Mouse (Mus musculus): ENCODE measurements around the gene Ube2q2. TPM values are rescaled to one million over a fixed set of nuclear protein-coding genes. Genes with fewer than 3 reads are reported as not detected.

Ube2q2 gene
- polyA plus RNA-seq, 1 experiment, result not detected

DNA sequence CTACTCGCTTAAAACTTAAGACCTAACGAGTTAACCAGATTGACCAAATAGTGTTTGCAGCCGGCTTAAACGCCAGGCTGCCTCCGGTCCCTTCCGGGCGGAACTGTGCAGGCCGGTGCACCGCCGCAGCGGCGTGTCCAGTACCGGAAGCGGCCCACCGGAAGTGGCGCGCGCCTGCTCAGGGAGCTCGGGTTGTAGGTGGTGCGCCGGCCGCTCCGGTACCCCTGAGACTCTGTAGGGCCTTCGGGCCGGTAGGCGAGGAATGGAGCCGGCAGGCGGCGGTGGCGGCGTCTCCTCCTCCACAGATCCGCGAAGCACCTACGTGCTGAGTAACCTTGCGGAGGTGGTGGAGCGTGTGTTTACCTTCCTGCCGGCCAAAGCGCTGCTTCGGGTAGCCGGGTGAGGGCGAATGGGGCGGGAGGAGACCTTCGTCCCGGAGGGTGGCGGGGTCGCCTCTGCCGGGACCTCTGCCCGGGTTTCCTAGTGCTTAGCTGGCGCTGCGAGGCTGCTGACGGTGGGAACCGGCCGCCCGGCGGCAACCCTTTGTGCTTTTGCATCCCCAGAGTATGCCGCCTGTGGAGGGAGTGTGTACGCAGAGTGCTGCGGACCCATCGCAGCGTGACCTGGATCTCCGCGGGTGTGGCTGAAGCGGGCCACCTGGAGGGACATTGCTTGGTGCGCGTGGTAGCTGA, 60.3 kb downstream of the Ube2q2 start, which contains the start of gene Fbxo22:
TSS of gene Fbxo22 (plus strand) at position 136 of the 692 bp plus-strand sequence.
- TF ChIP-seq POLR2A (IDR thresholded peaks at IDR 0.05; ENCODE audit: insufficient read depth, low read depth, low read length) (peak; percentile 81), CTCF (IDR thresholded peaks at IDR 0.05; ENCODE audit: insufficient read depth, low read depth, low read length) (0 out of 2 replicates have a peak, but pooled peaks have one; percentile 16)

DNA sequence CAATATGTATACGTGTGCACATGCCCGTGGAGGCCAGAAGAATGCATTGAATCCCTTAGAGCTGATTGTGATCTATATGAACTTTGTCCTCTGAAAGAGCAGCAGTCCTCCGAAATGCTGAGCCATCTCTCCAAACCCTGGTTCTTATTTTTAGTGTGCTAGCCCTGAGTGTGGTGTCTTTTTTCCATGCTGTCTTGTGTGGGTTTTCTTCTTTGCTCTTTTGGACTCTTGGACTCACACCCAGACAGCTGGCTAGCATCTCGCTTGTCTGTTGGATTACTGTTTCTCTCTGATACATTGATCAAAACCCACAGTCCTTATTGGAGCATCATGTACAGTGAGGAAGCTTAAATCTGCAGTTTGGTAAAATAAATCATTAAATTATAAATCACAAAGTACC, 63.0 kb downstream of the Ube2q2 start:
- Histone ChIP-seq H3K4me3 (ENCODE audit: insufficient read depth, low read depth, low read length) (no peak overlapping the region), H3K4me1 (ENCODE audit: control insufficient read depth, insufficient read depth, low read length) (peaks cover 4% of the 10 kb centered on the region; the same call in 1 of the 2 replicates), H3K27ac (ENCODE audit: insufficient read depth, low read depth, low read length) (no peak overlapping the region)
- TF ChIP-seq POLR2A (IDR thresholded peaks at IDR 0.05; ENCODE audit: insufficient read depth, low read depth, low read length) (no peak), CTCF (IDR thresholded peaks at IDR 0.05; ENCODE audit: insufficient read depth, low read depth, low read length) (no peak)
- 79% methylated on average over 4 of the region's 4 CpGs for WGBS

More for the DNA sequence above, 60.3 kb downstream of the Ube2q2 start, which contains the start of gene Fbxo22:
- H3K4me1 ChIP-seq (ENCODE audit: control insufficient read depth, insufficient read depth, low read length), result peaks cover 4% of the 10 kb centered on the region; the same call in 1 of the 2 replicates
- under 1% methylated on average over 65 of the region's 65 CpGs for WGBS
- peak within 1 kb of the TSS; percentile 43; the same call in 1 of the 2 replicates for H3K27ac ChIP-seq (ENCODE audit: insufficient read depth, low read depth, low read length)
- H3K4me3 ChIP-seq (ENCODE audit: insufficient read depth, low read depth, low read length), result peak within 1 kb of the TSS; percentile 74

DNA sequence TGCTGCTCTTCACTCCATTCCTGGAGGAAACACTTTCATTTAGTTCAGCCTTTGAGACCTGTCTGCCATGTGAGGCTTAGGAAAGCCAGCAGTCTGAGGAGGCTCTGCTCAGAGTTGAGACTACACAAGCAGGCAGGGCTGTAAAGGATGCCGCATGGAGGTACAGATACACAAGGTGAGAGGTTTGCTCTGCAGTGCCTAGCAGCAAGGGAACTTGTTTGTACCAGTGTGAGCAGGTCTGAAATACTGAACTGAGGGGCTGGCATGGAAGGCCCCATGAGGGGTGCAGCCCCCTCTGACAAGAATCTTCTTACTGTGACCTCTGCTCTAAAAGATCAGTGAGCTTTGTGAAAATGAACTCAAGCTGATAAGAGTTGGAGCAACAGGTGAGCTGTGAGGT, 64.7 kb downstream of the Ube2q2 start:
- H3K4me3 ChIP-seq (ENCODE audit: insufficient read depth, low read depth, low read length), result no peak overlapping the region
- TF ChIP-seq POLR2A (IDR thresholded peaks at IDR 0.05; ENCODE audit: insufficient read depth, low read depth, low read length) (no peak), CTCF (IDR thresholded peaks at IDR 0.05; ENCODE audit: insufficient read depth, low read depth, low read length) (no peak)
- 97% methylated on average over 1 of the region's 1 CpGs for WGBS
- H3K4me1 ChIP-seq (ENCODE audit: control insufficient read depth, insufficient read depth, low read length), result peaks cover 4% of the 10 kb centered on the region; the same call in 1 of the 2 replicates
- H3K27ac ChIP-seq (ENCODE audit: insufficient read depth, low read depth, low read length), result no peak overlapping the region

DNA sequence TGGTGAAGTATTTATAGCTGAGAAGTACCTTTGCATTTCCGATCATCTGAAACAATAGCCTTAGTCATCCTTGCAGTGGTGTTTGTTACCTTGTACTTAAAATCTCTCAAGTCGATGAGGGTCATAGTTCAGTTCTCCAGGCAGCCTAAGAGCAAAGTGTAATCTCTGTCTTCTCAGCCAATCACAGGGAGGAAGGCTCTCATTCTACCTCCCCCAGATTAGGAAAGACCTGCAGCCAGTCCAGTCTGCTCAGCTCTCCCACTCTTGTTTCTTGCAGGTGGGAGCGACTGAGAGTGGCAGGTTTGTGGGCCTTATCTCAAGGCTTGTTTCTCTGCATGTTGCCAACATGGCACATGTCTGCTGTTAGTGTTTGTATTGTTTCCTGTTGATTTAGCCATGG, 66.4 kb downstream of the Ube2q2 start:
- Histone ChIP-seq H3K4me1 (ENCODE audit: control insufficient read depth, insufficient read depth, low read length) (peaks cover 4% of the 10 kb centered on the region; the same call in 1 of the 2 replicates), H3K4me3 (ENCODE audit: insufficient read depth, low read depth, low read length) (no peak overlapping the region), H3K27ac (ENCODE audit: insufficient read depth, low read depth, low read length) (no peak overlapping the region)
- 92% methylated on average over 3 of the region's 3 CpGs for WGBS
- TF ChIP-seq POLR2A (IDR thresholded peaks at IDR 0.05; ENCODE audit: insufficient read depth, low read depth, low read length) (no peak), CTCF (IDR thresholded peaks at IDR 0.05; ENCODE audit: insufficient read depth, low read depth, low read length) (no peak)

DNA sequence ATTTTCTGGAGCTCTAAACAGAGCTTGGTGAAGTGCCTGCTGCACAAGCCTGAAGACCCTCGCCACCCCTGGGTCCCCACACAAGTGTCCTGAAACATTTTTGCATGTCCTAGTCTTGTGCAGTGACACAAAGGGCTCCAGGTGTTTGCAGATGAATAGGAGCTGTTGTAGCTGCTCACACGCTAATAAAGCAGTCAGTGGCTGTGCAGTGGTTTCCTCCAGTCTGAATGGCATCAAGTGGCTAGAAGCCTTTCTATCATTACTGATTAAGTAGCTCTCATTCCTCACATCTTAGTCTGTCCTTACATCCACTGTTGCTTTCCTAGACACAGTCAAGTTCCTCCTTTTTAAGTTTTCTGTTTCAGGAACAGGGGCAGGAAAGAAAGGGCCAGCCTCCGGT, 67.0 kb downstream of the Ube2q2 start:
- Histone ChIP-seq H3K4me3 (ENCODE audit: insufficient read depth, low read depth, low read length) (no peak overlapping the region), H3K4me1 (ENCODE audit: control insufficient read depth, insufficient read depth, low read length) (peaks cover 4% of the 10 kb centered on the region; the same call in 1 of the 2 replicates), H3K27ac (ENCODE audit: insufficient read depth, low read depth, low read length) (no peak overlapping the region)
- TF ChIP-seq CTCF (IDR thresholded peaks at IDR 0.05; ENCODE audit: insufficient read depth, low read depth, low read length) (no peak), POLR2A (IDR thresholded peaks at IDR 0.05; ENCODE audit: insufficient read depth, low read depth, low read length) (no peak)
- 85% methylated on average over 3 of the region's 3 CpGs for WGBS

DNA sequence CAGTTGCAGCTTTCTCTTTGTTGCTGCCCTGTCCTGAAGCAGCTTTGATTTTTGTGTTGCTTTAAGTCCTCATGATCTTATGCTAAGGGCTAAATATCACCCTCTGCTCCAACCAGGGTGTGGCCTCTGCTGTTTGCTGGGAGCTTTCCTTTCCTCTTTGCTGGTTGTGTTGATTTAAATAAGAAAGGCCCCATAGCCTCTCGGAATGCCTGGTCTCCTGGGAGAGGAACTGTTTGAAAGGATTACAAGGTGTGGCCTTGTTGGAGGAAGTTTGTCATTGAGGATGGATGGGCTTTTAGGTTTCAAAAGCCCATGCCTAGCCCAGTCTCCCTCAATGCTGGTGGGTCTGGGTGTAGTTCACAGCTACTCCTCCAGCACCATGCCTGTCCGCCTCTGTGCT, 67.4 kb downstream of the Ube2q2 start:
- Histone ChIP-seq H3K4me3 (ENCODE audit: insufficient read depth, low read depth, low read length) (no peak overlapping the region), H3K4me1 (ENCODE audit: control insufficient read depth, insufficient read depth, low read length) (peaks cover 4% of the 10 kb centered on the region; the same call in 1 of the 2 replicates), H3K27ac (ENCODE audit: insufficient read depth, low read depth, low read length) (no peak overlapping the region)
- no peak for TF ChIP-seq POLR2A (IDR thresholded peaks at IDR 0.05; ENCODE audit: insufficient read depth, low read depth, low read length)
- TF ChIP-seq CTCF (IDR thresholded peaks at IDR 0.05; ENCODE audit: insufficient read depth, low read depth, low read length), result no peak
- 62% methylated on average over 2 of the region's 2 CpGs for WGBS

DNA sequence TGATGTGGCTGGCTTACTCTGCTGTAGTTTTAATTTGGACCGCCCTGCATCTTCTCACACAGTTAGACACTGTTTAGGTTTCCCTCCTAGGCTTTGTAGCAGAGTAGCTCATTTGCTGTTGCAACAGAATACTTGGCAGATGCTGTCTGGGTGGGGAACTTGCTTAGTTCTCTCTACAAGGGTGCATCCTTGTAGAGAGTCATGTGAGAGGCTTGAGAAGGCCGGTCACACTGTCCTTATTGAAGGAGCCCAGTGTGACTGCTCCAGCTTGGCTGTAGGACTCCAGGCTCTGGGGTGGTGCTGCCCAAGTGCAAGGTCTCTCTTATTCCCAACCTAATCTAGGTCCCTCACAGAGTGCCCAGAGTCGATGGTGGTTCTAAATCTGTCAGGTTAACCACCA, 68.7 kb downstream of the Ube2q2 start:
- H3K4me3 ChIP-seq (ENCODE audit: insufficient read depth, low read depth, low read length), result no peak overlapping the region
- TF ChIP-seq POLR2A (IDR thresholded peaks at IDR 0.05; ENCODE audit: insufficient read depth, low read depth, low read length) (no peak), CTCF (IDR thresholded peaks at IDR 0.05; ENCODE audit: insufficient read depth, low read depth, low read length) (no peak)
- no peak overlapping the region for H3K27ac ChIP-seq (ENCODE audit: insufficient read depth, low read depth, low read length)
- WGBS, result 95% methylated on average over 3 of the region's 3 CpGs
- no peaks in the 10 kb centered on the region for H3K4me1 ChIP-seq (ENCODE audit: control insufficient read depth, insufficient read depth, low read length)

DNA sequence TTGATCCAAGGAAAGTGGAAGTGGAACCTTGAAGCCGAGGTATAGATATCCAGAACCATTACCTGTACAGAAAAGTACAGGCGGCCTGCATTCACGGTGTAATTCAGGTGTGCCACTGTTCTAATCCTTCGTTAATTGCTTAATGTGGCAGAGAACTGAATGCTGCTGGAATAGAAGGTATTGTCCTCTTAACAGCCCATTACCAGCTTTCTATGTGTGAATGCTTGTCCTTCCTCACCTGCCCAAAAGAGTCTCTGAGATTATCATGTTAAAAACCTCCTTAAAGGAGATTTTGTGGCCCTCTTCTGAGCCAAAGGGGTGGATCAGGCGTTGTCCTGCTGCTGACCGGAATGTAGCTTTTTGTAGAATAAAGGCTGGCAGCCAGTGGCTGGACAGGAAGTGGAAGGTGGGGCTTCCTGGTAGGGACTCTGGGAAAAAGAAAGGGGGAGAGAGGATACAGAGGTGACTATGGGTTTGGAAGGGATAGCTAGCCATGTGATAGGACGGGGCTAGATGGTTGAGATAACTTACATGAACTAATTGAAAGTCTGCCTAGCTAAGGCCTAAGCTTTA, 76.6 kb downstream of the Ube2q2 start:
- Histone ChIP-seq H3K4me3 (ENCODE audit: insufficient read depth, low read depth, low read length) (no peak overlapping the region), H3K27ac (ENCODE audit: insufficient read depth, low read depth, low read length) (no peak overlapping the region), H3K4me1 (ENCODE audit: control insufficient read depth, insufficient read depth, low read length) (no peaks in the 10 kb centered on the region)
- TF ChIP-seq CTCF (IDR thresholded peaks at IDR 0.05; ENCODE audit: insufficient read depth, low read depth, low read length) (no peak), POLR2A (IDR thresholded peaks at IDR 0.05; ENCODE audit: insufficient read depth, low read depth, low read length) (no peak)
- 83% methylated on average over 7 of the region's 7 CpGs for WGBS

DNA sequence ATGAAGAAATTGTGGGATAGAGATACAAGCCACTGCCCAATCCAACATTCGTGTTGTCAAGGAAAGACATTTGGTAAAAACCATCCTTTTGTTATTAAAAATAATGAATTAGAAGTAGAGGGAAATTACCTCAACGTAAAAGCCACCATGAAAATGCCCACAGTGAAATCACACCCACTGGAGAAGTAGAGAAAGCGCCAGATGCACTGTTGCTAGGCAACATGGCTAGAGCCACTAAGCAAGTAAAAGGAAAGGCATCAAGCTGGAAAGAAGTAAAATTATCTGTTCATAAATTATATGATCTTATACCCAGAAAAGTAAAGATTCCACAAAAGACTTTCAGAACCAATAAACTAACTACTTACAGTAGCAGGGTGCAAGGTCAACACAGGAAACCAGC, 77.6 kb downstream of the Ube2q2 start:
- H3K27ac ChIP-seq (ENCODE audit: insufficient read depth, low read depth, low read length), result no peak overlapping the region

More for the DNA sequence above, 77.6 kb downstream of the Ube2q2 start:
- WGBS, result 43% methylated on average over 3 of the region's 3 CpGs
- no peak overlapping the region for H3K4me3 ChIP-seq (ENCODE audit: insufficient read depth, low read depth, low read length)
- TF ChIP-seq CTCF (IDR thresholded peaks at IDR 0.05; ENCODE audit: insufficient read depth, low read depth, low read length) (no peak), POLR2A (IDR thresholded peaks at IDR 0.05; ENCODE audit: insufficient read depth, low read depth, low read length) (no peak)
- H3K4me1 ChIP-seq (ENCODE audit: control insufficient read depth, insufficient read depth, low read length), result no peaks in the 10 kb centered on the region

Measured in olfactory bulb, adult 2 months (tissue).